Mouse (Mus musculus) gastrocnemius, postnatal 14 days (tissue): ENCODE results near the gene Rnaseh2b. TPM values are rescaled to one million over a fixed set of nuclear protein-coding genes. Genes with fewer than 3 reads are reported as not detected.

Experiments used
- DNase-seq: peaks from one replicate; pipeline ENCODE4 v3.0.0; 2021; ENCODE audit warnings: mixed read lengths
- intact Hi-C: fragments of 180-260 bp; cut with DNase I; formaldehyde crosslinking; loops from one replicate; pipeline ENCODE4 v1.15.1; 2025; ENCODE audit warnings: low total_unique reads
- total RNA-seq, 2 experiments: library from RNA; stranded (reverse); gene quantifications; 2 replicates each; pipeline ENCODE4 v1.2.3; 2021

Rnaseh2b gene
- total RNA-seq, 2 experiments from 2014 or later = 4.3 to 5.6 TPM

GRCm38 (mm10) chr14:62300031-62300430 lies 7.6 kb downstream of the Rnaseh2b start:
- intact Hi-C loops = no loop called here
- DNase-seq = no peak

- intact Hi-C loops = no loop called here
- no peak for DNase-seq
Measured at GRCm38 (mm10) chr14:62307555-62307954, 15.2 kb downstream of the Rnaseh2b start.

GRCm38 (mm10) chr14:62309026-62309425 lies 16.6 kb downstream of the Rnaseh2b start:
- no peak for DNase-seq
- intact Hi-C loops = no loop called here

GRCm38 (mm10) chr14:62311672-62312071 lies 19.3 kb downstream of the Rnaseh2b start:
- no peak for DNase-seq
- intact Hi-C loops = no loop called here

- intact Hi-C loops = no loop called here
- DNase-seq = no peak
Measured at GRCm38 (mm10) chr14:62322581-62323344, 30.4 kb downstream of the Rnaseh2b start.

GRCm38 (mm10) chr14:62323457-62323856 lies 31.1 kb downstream of the Rnaseh2b start:
- intact Hi-C loops = no loop called here
- no peak for DNase-seq

- no peak for DNase-seq
- intact Hi-C loops = no loop called here
Measured at GRCm38 (mm10) chr14:62324943-62325342, 32.6 kb downstream of the Rnaseh2b start.

- DNase-seq = no peak
- intact Hi-C loops = no loop called here
Measured at GRCm38 (mm10) chr14:62326026-62326425, 33.6 kb downstream of the Rnaseh2b start.

GRCm38 (mm10) chr14:62327171-62327570 lies 34.8 kb downstream of the Rnaseh2b start:
- DNase-seq = no peak
- intact Hi-C loops = no loop called here

- intact Hi-C loops = no loop called here
- no peak for DNase-seq
Measured at GRCm38 (mm10) chr14:62328606-62329005, 36.2 kb downstream of the Rnaseh2b start.

- no peak for DNase-seq
- intact Hi-C loops = loop anchor here (10.0 kb wide), 1 partner anchor 125 kb away; the partner anchor contains the start of gene Gucy1b2
Measured at GRCm38 (mm10) chr14:62329631-62330030, 37.2 kb downstream of the Rnaseh2b start.

- no peak for DNase-seq
- intact Hi-C loops = loop anchor here (10.0 kb wide), 1 partner anchor 123 kb away; the partner anchor contains the start of gene Gucy1b2
Measured at GRCm38 (mm10) chr14:62331457-62331856, 39.1 kb downstream of the Rnaseh2b start.

GRCm38 (mm10) chr14:62331866-62332619 lies 39.7 kb downstream of the Rnaseh2b start:
- intact Hi-C loops = loop anchor here (10.0 kb wide), 1 partner anchor 123 kb away; the partner anchor contains the start of gene Gucy1b2
- DNase-seq = peak; percentile 90

GRCm38 (mm10) chr14:62333909-62334687 lies 41.7 kb downstream of the Rnaseh2b start:
- no peak for DNase-seq
- intact Hi-C loops = loop anchor here (10.0 kb wide), 1 partner anchor 121 kb away; the partner anchor contains the start of gene Gucy1b2

GRCm38 (mm10) chr14:62339196-62339595 lies 46.8 kb downstream of the Rnaseh2b start:
- intact Hi-C loops = loop anchor here (10.0 kb wide), 1 partner anchor 116 kb away; the partner anchor contains the start of gene Gucy1b2
- peak; percentile 20 for DNase-seq

GRCm38 (mm10) chr14:62341887-62342642 lies 49.7 kb downstream of the Rnaseh2b start:
- DNase-seq = no peak
- intact Hi-C loops = no loop called here

GRCm38 (mm10) chr14:62342643-62343144 lies 50.3 kb downstream of the Rnaseh2b start:
- intact Hi-C loops = no loop called here
- DNase-seq = no peak

GRCm38 (mm10) chr14:62346570-62346969 lies 54.2 kb downstream of the Rnaseh2b start:
- no peak for DNase-seq
- intact Hi-C loops = no loop called here

GRCm38 (mm10) chr14:62347103-62347502 lies 54.7 kb downstream of the Rnaseh2b start:
- intact Hi-C loops = no loop called here
- no peak for DNase-seq
